Mouse (Mus musculus) left cerebral cortex, postnatal 4 days (tissue): ENCODE measurements around the gene Ttll3. TPM values are rescaled to one million over a fixed set of nuclear protein-coding genes. Genes with fewer than 3 reads are reported as not detected.
A peak's percentile ranks its signal among the peaks of the same experiment; 100 is the strongest.

Experiments
- DNase-seq: peaks from one replicate; pipeline ENCODE4 v3.0.0-alpha.2; 2022
- intact Hi-C: fragments of 180-260 bp; cut with DNase I; formaldehyde crosslinking; loops from one replicate; pipeline ENCODE4 v1.15.1; 2025
- total RNA-seq, 2 experiments: library from RNA; stranded (reverse); gene quantifications; 2 replicates each; pipeline ENCODE4 v1.2.3; 2021

The Ttll3 gene
- total RNA-seq, 2 experiments from 2014 or later = 12.4 to 14.1 TPM

GRCm38 (mm10) chr6:113418441-113419198, 29.6 kb downstream of the Ttll3 start:
- DNase-seq = peak; percentile 22
- intact Hi-C loops = no loop called here

- intact Hi-C loops = no loop called here
- DNase-seq = peak; percentile 99
Measured at GRCm38 (mm10) chr6:113419199-113419587, 30.1 kb downstream of the Ttll3 start, which contains the start of gene Rpusd3. TSS of gene Rpusd3 (minus strand) at chr6:113419340.

GRCm38 (mm10) chr6:113423000-113423399, 33.9 kb downstream of the Ttll3 start:
- no peak for DNase-seq
- intact Hi-C loops = no loop called here

GRCm38 (mm10) chr6:113424187-113424586, 35.1 kb downstream of the Ttll3 start:
- intact Hi-C loops = no loop called here
- no peak for DNase-seq

DNA sequence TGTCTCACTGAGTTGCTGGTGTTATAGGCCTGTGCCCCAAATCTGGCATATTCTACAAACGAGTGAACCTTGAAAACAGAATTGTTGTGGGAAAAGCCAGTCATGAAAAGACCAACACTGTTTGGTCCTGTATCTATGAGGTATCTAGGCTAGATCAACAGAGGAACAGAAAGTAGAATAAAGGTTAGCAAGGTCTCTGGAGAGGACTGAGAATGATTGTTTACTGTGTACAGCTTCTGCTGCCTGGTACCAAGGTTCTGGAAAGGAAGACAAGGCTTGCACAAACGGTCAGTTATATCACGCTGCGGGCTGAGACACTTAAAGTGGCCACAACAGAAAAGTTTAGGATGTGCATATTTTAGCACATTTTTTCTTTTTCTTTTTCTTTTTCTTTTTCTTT, 37.6 kb downstream of the Ttll3 start:
- DNase-seq = no peak
- intact Hi-C loops = no loop called here

- peak; percentile 58 for DNase-seq
- intact Hi-C loops = no loop called here
Measured at GRCm38 (mm10) chr6:113427397-113427796, 38.3 kb downstream of the Ttll3 start.

- intact Hi-C loops = no loop called here
- no peak for DNase-seq
Measured at GRCm38 (mm10) chr6:113428006-113428405, 38.9 kb downstream of the Ttll3 start.

GRCm38 (mm10) chr6:113429965-113430364, 40.9 kb downstream of the Ttll3 start:
- intact Hi-C loops = no loop called here
- no peak for DNase-seq

- DNase-seq = no peak
- intact Hi-C loops = no loop called here
Measured at GRCm38 (mm10) chr6:113430846-113431245, 41.8 kb downstream of the Ttll3 start.

GRCm38 (mm10) chr6:113431801-113432200, 42.7 kb downstream of the Ttll3 start:
- intact Hi-C loops = no loop called here
- DNase-seq = no peak

- intact Hi-C loops = no loop called here
- DNase-seq = no peak
Measured at GRCm38 (mm10) chr6:113433661-113434060, 44.6 kb downstream of the Ttll3 start.

DNA sequence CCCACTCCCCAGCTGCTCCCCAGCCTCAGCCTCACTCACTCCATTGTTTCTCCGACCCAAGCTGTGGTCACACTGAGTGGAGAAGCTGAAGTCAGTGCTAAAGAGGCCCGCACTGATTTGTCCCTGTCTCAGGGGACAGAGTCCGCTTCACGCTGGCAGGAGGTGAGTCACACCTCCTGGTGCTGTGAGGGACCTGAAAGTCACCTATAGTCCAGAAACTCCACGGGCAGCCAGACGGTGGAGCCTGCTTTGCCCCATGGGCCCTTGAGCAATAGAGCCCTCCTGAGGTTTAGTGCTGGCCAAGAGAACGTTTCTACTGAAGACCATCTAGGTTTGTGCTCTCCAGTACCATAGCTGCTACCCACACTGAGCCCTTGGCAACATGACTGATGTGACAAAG, 45.6 kb downstream of the Ttll3 start:
- intact Hi-C loops = no loop called here
- DNase-seq = no peak

DNA sequence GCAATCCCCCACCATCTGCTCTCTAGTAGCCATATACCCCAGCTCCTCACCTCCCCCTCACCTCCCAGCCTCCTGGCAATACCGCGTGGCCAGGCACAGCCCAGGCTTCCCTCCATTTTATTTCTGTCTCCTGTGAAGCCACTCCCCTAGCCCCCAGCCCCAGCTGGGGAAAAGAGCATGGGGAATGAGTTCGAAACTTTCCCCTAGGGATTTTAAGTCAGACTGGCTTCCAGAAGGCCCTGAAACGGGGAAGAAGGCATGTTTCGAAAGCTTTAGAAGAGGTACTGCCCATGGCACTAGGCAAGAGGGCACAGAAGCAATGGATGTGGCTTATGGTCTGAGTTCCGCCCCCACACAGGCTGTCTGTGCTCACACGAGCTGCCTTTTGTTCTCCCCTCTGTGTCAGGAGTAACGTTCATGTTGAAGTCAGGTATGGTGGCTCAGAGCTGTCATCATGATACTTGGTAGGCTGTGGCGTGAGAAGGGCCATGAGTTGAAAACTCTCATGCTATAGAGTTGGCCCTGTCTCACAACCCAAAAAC, 46.7 kb downstream of the Ttll3 start, which contains the start of gene Cidec:
Gene Cidec (minus strand): TSS at position 97 of the 542 bp plus-strand sequence.
- intact Hi-C loops = no loop called here
- DNase-seq = no peak

- intact Hi-C loops = no loop called here
- DNase-seq = no peak
Measured at GRCm38 (mm10) chr6:113437135-113437534, 48.1 kb downstream of the Ttll3 start.

- no peak for DNase-seq
- intact Hi-C loops = no loop called here
Measured at GRCm38 (mm10) chr6:113438721-113439430, 49.8 kb downstream of the Ttll3 start.

GRCm38 (mm10) chr6:113440686-113441085, 51.6 kb downstream of the Ttll3 start:
- DNase-seq = no peak
- intact Hi-C loops = no loop called here

DNA sequence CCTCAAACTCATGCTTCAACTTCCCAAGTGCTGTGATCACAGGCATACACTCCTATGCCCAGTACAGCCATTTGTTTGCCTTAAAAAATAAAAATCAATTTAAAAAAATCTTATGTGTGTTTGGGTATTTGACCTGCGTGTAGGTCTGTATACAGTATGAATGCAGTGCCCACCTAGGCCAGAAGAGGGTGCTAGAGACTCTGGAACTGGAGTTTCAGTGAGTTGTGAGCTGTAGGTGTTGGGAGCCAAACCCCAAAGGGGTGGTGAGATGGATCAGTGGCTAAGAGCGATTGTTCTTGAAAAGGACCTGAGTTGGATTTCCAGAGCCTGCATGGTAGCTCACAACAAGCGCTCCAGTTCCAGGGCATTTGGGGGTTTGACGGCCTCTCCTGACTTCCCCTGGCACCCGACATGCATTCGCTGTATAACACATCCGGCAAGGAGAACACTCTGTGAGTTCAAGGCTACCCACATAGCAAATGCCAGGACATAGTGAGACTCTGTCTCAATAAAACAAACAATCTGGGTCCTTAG, 52.2 kb downstream of the Ttll3 start:
- intact Hi-C loops = no loop called here
- DNase-seq = peak; percentile 81

DNA sequence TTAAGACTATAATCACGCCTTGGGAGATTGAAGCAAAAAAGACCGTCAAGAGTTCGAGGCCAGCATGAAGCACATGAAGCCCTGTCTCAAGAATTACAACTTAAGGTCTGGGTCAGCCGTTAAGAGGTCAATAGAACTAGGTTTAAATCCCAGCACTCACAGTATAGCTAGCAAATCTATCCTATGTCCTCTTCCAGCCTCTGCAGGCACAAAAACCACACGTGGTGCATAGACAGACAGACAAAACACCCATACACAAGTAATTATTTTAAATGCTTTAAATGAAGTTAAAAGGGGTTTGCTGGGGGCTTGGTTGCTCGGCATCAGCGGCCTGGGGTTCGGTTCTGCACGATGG, 53.0 kb downstream of the Ttll3 start:
- DNase-seq = no peak
- intact Hi-C loops = no loop called here

GRCm38 (mm10) chr6:113442442-113443090, 53.5 kb downstream of the Ttll3 start, which contains the start of gene Jagn1:
TSS of gene Jagn1 (plus strand) at chr6:113442569.
- intact Hi-C loops = no loop called here

GRCm38 (mm10) chr6:113443091-113443490, 54.0 kb downstream of the Ttll3 start:
- intact Hi-C loops = no loop called here
- DNase-seq = no peak

More at GRCm38 (mm10) chr6:113442442-113443090, 53.5 kb downstream of the Ttll3 start, which contains the start of gene Jagn1:
- DNase-seq = peak; percentile 90
